Mouse (Mus musculus): ENCODE data around the gene Kars. TPM values are rescaled to one million over a fixed set of nuclear protein-coding genes. Genes with fewer than 3 reads are reported as not detected.

Kars gene
- total and polyA plus RNA-seq, 3 experiments = 295 to 642 (median 355) TPM

- Histone ChIP-seq H3K79me2 (ENCODE audit: control insufficient read depth, insufficient read depth, low read length, poor library complexity) (no peaks in the 10 kb centered on the region), H3K9me3 (replicated peaks; ENCODE audit: insufficient read depth, low read length) (no peaks in the 10 kb centered on the region), H3K36me3 (ENCODE audit: control insufficient read depth in 1 of 2, insufficient read depth in 2 of 2, low read length in 2 of 2) (peaks cover 0 to 4% of the 10 kb centered on the region in 2 experiments; a peak in 3 of 4 replicates), H3K27me3 (ENCODE audit: control insufficient read depth in 1 of 2, insufficient read depth in 2 of 2, low read length in 2 of 2) (no peaks in the 10 kb centered on the region), H3K27ac (ENCODE audit: control insufficient read depth, low read depth, low read length) (no peak overlapping the region), H3K9ac (ENCODE audit: control insufficient read depth, low read depth, low read length, poor library complexity, severe bottlenecking) (no peak overlapping the region), H3K4me3 (ENCODE audit: control insufficient read depth in 1 of 2, insufficient read depth in 1 of 2, low read depth in 2 of 2, low read length in 2 of 2) (no peak overlapping the region), H3K4me1 (ENCODE audit: control insufficient read depth in 1 of 2, insufficient read depth in 2 of 2, low read length in 2 of 2) (no peaks in the 10 kb centered on the region)
- TF ChIP-seq POLR2A (IDR thresholded peaks at IDR 0.05; ENCODE audit: control insufficient read depth in 1 of 2, insufficient read depth in 1 of 2, low read depth in 1 of 2, low read length in 2 of 2, poor library complexity in 1 of 2) = no peak
- no peak for TF ChIP-seq CHD1 (IDR thresholded peaks at IDR 0.05; ENCODE audit: low read depth, low read length)
- no peak for TF ChIP-seq TCF12 (IDR thresholded peaks at IDR 0.05; ENCODE audit: low read depth, low read length)
- no peak for TF ChIP-seq ZC3H11A (IDR thresholded peaks at IDR 0.05; ENCODE audit: low read depth, low read length)
- TF ChIP-seq MAFK (IDR thresholded peaks at IDR 0.05; ENCODE audit: borderline replicate concordance, low read depth, low read length) = no peak
- TF ChIP-seq E2F4 (IDR thresholded peaks at IDR 0.05; ENCODE audit: borderline replicate concordance, low read depth, low read length) = no peak
- no peak for TF ChIP-seq CHD2 (IDR thresholded peaks at IDR 0.05; ENCODE audit: low read length)
- no peak for TF ChIP-seq USF2 (IDR thresholded peaks at IDR 0.05; ENCODE audit: borderline replicate concordance in 1 of 2, insufficient read depth in 1 of 2, low read depth in 1 of 2, low read length in 2 of 2)
- TF ChIP-seq USF1 (IDR thresholded peaks at IDR 0.05; ENCODE audit: low read depth, low read length) = no peak
- TF ChIP-seq POLR2AphosphoS2 (IDR thresholded peaks at IDR 0.05; ENCODE audit: low read length) = no peak
- TF ChIP-seq KAT2A (conservative IDR thresholded peaks at IDR 0.05; ENCODE audit: low read depth, low read length) = no peak
- TF ChIP-seq SIN3A (IDR thresholded peaks at IDR 0.05; ENCODE audit: low read length) = no peak
- TF ChIP-seq MAX (IDR thresholded peaks at IDR 0.05; ENCODE audit: low read length) = no peak
- no peak for TF ChIP-seq MXI1 (IDR thresholded peaks at IDR 0.05; ENCODE audit: low read depth, low read length)
- TF ChIP-seq HCFC1 (IDR thresholded peaks at IDR 0.05; ENCODE audit: low read depth, low read length) = no peak
- no peak for TF ChIP-seq MYC (IDR thresholded peaks at IDR 0.05; ENCODE audit: low read depth, low read length)
- TF ChIP-seq RAD21 (IDR thresholded peaks at IDR 0.05; ENCODE audit: low read depth, low read length) = no peak
- no peak for TF ChIP-seq MEF2A (IDR thresholded peaks at IDR 0.05; ENCODE audit: extremely low read depth, insufficient replicate concordance, low read depth, low read length, poor library complexity, severe bottlenecking)
- TF ChIP-seq ZMIZ1 (IDR thresholded peaks at IDR 0.05; ENCODE audit: low read depth, low read length) = no peak
- TF ChIP-seq RCOR1 (IDR thresholded peaks at IDR 0.05; ENCODE audit: low read depth, low read length) = no peak
- no peak for DNase-seq (ENCODE audit: low read depth, low spot score)
Observed at GRCm38 (mm10) chr8:111957231-111957630, 53.9 kb downstream of the Kars start.

GRCm38 (mm10) chr8:111955879-111956278, 55.2 kb downstream of the Kars start:
- H3K4me3 ChIP-seq (ENCODE audit: control insufficient read depth in 1 of 2, insufficient read depth in 1 of 2, low read depth in 2 of 2, low read length in 2 of 2) = no peak overlapping the region
- no peak overlapping the region for H3K27ac ChIP-seq (ENCODE audit: control insufficient read depth, low read depth, low read length)
- no peaks in the 10 kb centered on the region for H3K79me2 ChIP-seq (ENCODE audit: control insufficient read depth, insufficient read depth, low read length, poor library complexity)
- TF ChIP-seq E2F4 (IDR thresholded peaks at IDR 0.05; ENCODE audit: borderline replicate concordance, low read depth, low read length) (no peak), MEF2A (IDR thresholded peaks at IDR 0.05; ENCODE audit: extremely low read depth, insufficient replicate concordance, low read depth, low read length, poor library complexity, severe bottlenecking) (no peak), ETS1 (IDR thresholded peaks at IDR 0.05; ENCODE audit: low read depth, low read length) (no peak), RAD21 (IDR thresholded peaks at IDR 0.05; ENCODE audit: low read depth, low read length) (no peak), MXI1 (IDR thresholded peaks at IDR 0.05; ENCODE audit: low read depth, low read length) (no peak), NELFE (IDR thresholded peaks at IDR 0.05; ENCODE audit: low read depth, low read length) (no peak), SIN3A (IDR thresholded peaks at IDR 0.05; ENCODE audit: low read length) (no peak), TCF12 (IDR thresholded peaks at IDR 0.05; ENCODE audit: low read depth, low read length) (no peak), SMC3 (IDR thresholded peaks at IDR 0.05; ENCODE audit: low read depth, low read length) (no peak), KAT2A (conservative IDR thresholded peaks at IDR 0.05; ENCODE audit: low read depth, low read length) (no peak), GABPA (IDR thresholded peaks at IDR 0.05; ENCODE audit: low read depth, low read length) (no peak), CHD1 (IDR thresholded peaks at IDR 0.05; ENCODE audit: low read depth, low read length) (no peak), USF2 (IDR thresholded peaks at IDR 0.05; ENCODE audit: borderline replicate concordance in 1 of 2, insufficient read depth in 1 of 2, low read depth in 1 of 2, low read length in 2 of 2) (no peak), MYB (IDR thresholded peaks at IDR 0.05; ENCODE audit: low read depth, low read length) (no peak), GATA1 (IDR thresholded peaks at IDR 0.05; ENCODE audit: low read depth, low read length) (no peak)
- DNase-seq (ENCODE audit: low read depth, low spot score) = no peak
- peaks cover 0 to 4% of the 10 kb centered on the region in 2 experiments; a peak in 3 of 4 replicates for H3K36me3 ChIP-seq (ENCODE audit: control insufficient read depth in 1 of 2, insufficient read depth in 2 of 2, low read length in 2 of 2)
- H3K4me1 ChIP-seq (ENCODE audit: control insufficient read depth in 1 of 2, insufficient read depth in 2 of 2, low read length in 2 of 2) = no peaks in the 10 kb centered on the region
- H3K9me3 ChIP-seq (replicated peaks; ENCODE audit: insufficient read depth, low read length) = no peaks in the 10 kb centered on the region
- no peaks in the 10 kb centered on the region for H3K27me3 ChIP-seq (ENCODE audit: control insufficient read depth in 1 of 2, insufficient read depth in 2 of 2, low read length in 2 of 2)
- H3K9ac ChIP-seq (ENCODE audit: control insufficient read depth, low read depth, low read length, poor library complexity, severe bottlenecking) = no peak overlapping the region
